Mouse (Mus musculus) left cerebral cortex, adult 2 months (tissue): ENCODE data around the gene Dusp6. TPM values are rescaled to one million over a fixed set of nuclear protein-coding genes. Genes with fewer than 3 reads are reported as not detected.

Source experiments
- DNase-seq, 2 experiments: peaks; one replicate each; pipeline ENCODE4 v3.0.0; 2021 to 2022; ENCODE audit warnings: low spot score in 2 of 2, mixed read lengths in 1 of 2; ENCODE audit errors: extremely low spot score in 1 of 2
- H3K27ac ChIP-seq: fragments of 200-600 bp; 2 replicates; pipeline ENCODE4 v1.8.1; 2022
- H3K4me3 ChIP-seq: fragments of 200-600 bp; 2 replicates; pipeline ENCODE4 v1.8.1; 2022
- CTCF ChIP-seq: fragments of 200-600 bp; IDR thresholded peaks from 2 replicates; pipeline ENCODE4 v1.8.1; 2022; ENCODE audit warnings: antibody characterized with exemption, mild to moderate bottlenecking, moderate library complexity
- intact Hi-C: fragments of 180-260 bp; cut with DNase I; formaldehyde crosslinking; loops from one replicate; pipeline ENCODE4 v1.15.1; 2025
- total RNA-seq, 2 experiments: library from RNA; stranded (reverse); gene quantifications; 2 replicates each; pipeline ENCODE4 v1.2.3; 2021

Dusp6 gene
- total RNA-seq, 2 experiments from 2014 or later = 101 to 116 TPM

- no peak for DNase-seq
- intact Hi-C loops = loop anchor here (5.0 kb wide), 1 partner anchor 257 kb away; no protein-coding TSS in a partner anchor
- TF ChIP-seq CTCF = no peak
- H3K27ac ChIP-seq = peak overlapping the region; percentile 90
- peak overlapping the region; percentile 82 for H3K4me3 ChIP-seq
Observed at GRCm38 (mm10) chr10:99265011-99265694, 2.1 kb downstream of the Dusp6 start.

DNA sequence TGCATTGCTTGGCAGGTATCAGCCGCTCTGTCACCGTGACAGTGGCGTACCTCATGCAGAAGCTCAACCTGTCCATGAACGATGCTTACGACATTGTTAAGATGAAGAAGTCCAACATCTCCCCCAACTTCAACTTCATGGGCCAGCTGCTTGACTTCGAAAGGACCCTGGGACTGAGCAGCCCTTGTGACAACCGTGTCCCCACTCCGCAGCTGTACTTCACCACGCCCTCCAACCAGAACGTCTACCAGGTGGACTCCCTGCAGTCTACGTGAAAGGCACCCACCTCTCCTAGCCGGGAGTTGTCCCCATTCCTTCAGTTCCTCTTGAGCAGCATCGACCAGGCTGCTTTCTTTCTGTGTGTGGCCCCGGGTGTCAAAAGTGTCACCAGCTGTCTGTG lies 3.0 kb downstream of the Dusp6 start:
- no peak for TF ChIP-seq CTCF
- peak in 1 of 2 experiments; percentile 42 for DNase-seq
- intact Hi-C loops = loop anchor here (5.0 kb wide), 1 partner anchor 256 kb away; no protein-coding TSS in a partner anchor
- Histone ChIP-seq H3K4me3 (peak overlapping the region; percentile 82), H3K27ac (peak overlapping the region; percentile 90)

DNA sequence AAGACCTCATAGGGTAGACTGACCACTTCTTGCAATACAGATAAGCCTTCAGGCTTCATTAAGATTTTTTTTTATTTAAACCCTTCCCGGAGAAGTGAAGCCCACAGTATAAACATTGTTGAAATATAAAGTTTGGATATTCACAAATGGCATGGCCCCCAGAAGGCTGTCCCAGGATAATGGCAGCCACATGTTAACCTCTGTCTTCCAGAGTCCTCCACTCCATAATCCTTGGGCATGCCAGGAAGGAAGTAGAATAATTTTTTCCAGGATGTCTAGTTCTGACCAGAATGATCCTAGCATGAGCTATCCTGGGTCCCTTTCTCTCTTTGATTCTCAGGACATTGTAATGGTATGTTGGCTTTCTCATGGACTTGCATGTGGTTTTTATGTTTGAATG lies 4.6 kb downstream of the Dusp6 start:
- intact Hi-C loops = loop anchor here (5.0 kb wide), 1 partner anchor 255 kb away; no protein-coding TSS in a partner anchor
- no peak for TF ChIP-seq CTCF

DNA sequence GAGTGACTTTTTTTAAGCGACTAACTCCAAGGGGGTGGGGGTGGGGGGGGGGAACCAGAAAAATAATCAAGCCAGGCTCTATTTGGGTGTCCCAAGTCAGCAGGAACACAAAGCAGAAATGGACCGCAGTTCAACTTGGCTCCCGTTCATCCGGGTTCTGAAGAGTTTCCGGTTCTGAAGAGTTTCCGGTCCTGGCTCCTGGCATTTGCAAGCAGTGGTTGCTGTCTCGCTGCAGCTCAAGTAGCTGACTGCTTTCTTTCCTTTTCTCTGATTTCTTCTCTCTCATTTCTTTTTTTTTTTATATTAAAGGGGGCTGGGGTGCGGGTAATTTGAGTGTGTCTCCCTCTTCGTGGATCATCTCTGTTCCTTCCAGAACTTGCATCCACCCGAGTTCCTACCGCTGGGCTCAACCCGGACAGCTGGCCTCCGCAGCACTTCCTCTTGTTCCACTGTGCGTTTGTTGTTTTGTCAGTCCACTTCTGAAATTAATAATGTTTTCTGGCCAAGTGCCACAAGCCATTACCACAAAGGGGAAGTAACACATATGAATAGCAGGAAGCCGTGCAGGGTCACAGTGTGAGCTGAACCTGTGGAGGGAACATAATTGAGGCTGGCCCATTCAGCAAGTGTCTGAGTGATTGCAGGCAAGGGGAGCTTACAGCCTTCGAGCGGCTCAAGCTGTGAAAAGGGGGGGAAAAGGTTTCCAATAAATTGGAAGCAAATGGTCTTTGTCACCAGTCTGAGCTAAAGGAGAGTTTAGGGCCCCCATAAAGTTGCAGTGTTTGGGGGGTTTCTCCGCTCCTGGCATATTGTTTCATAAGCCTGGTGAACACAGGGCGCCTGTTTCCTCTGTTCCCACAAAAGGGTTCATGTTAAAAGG lies 5.6 kb downstream of the Dusp6 start:
- peak overlapping the region; percentile 67 for H3K27ac ChIP-seq
- peak in 1 of 2 experiments; percentile 24 for DNase-seq
- intact Hi-C loops = loop anchor here (5.0 kb wide), 1 partner anchor 254 kb away; no protein-coding TSS in a partner anchor
- no peak for TF ChIP-seq CTCF
- H3K4me3 ChIP-seq = peak overlapping the region; percentile 26; the same call in 1 of the 2 replicates

More for the DNA sequence above, 4.6 kb downstream of the Dusp6 start:
- DNase-seq = no peak
- Histone ChIP-seq H3K4me3 (peak overlapping the region; percentile 82), H3K27ac (peak overlapping the region; percentile 67; the same call in 1 of the 2 replicates)

DNA sequence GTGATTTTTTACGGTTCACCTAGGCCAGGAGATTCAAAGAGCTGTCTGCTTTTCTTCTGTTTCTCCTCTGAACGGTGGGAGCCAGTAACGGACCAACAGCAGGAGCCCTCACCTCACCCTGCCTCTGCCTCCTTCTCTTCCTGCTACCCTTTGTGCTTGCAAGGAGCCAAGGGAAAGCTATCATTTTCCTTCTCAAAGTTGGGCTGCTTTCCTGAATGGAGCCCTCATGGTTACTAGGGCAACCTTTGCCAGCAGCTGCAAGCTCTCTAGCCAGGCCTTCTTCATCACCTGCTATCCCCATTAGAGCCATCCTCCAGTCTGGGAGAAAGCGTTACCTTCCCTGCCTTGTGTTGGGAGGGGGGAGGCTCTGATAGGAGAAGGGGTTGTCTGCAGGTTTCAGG lies 6.3 kb downstream of the Dusp6 start:
- no peak for TF ChIP-seq CTCF
- Histone ChIP-seq H3K4me3 (no peak overlapping the region), H3K27ac (peak overlapping the region; percentile 67)
- DNase-seq = no peak
- intact Hi-C loops = loop anchor here (5.0 kb wide), 1 partner anchor 253 kb away; no protein-coding TSS in a partner anchor

GRCm38 (mm10) chr10:99269704-99270103 lies 6.7 kb downstream of the Dusp6 start:
- TF ChIP-seq CTCF = no peak
- intact Hi-C loops = loop anchor here (5.0 kb wide), 1 partner anchor 253 kb away; no protein-coding TSS in a partner anchor
- Histone ChIP-seq H3K4me3 (no peak overlapping the region), H3K27ac (peak overlapping the region; percentile 67)
- DNase-seq = no peak

GRCm38 (mm10) chr10:99270406-99270805 lies 7.4 kb downstream of the Dusp6 start:
- H3K27ac ChIP-seq = no peak overlapping the region
- no peak for DNase-seq

GRCm38 (mm10) chr10:99271016-99271415 lies 8.0 kb downstream of the Dusp6 start:
- intact Hi-C loops = no loop called here
- Histone ChIP-seq H3K4me3 (no peak overlapping the region), H3K27ac (no peak overlapping the region)
- TF ChIP-seq CTCF = no peak
- no peak for DNase-seq

More at GRCm38 (mm10) chr10:99270406-99270805, 7.4 kb downstream of the Dusp6 start:
- H3K4me3 ChIP-seq = no peak overlapping the region
- intact Hi-C loops = no loop called here
- TF ChIP-seq CTCF = no peak

GRCm38 (mm10) chr10:99273006-99273405 lies 10.0 kb downstream of the Dusp6 start:
- DNase-seq = no peak
- Histone ChIP-seq H3K4me3 (no peak overlapping the region), H3K27ac (no peak overlapping the region)
- TF ChIP-seq CTCF = no peak
- intact Hi-C loops = no loop called here

GRCm38 (mm10) chr10:99274640-99275039 lies 11.6 kb downstream of the Dusp6 start:
- Histone ChIP-seq H3K27ac (no peak overlapping the region), H3K4me3 (no peak overlapping the region)
- intact Hi-C loops = no loop called here
- DNase-seq = no peak
- TF ChIP-seq CTCF = no peak

DNA sequence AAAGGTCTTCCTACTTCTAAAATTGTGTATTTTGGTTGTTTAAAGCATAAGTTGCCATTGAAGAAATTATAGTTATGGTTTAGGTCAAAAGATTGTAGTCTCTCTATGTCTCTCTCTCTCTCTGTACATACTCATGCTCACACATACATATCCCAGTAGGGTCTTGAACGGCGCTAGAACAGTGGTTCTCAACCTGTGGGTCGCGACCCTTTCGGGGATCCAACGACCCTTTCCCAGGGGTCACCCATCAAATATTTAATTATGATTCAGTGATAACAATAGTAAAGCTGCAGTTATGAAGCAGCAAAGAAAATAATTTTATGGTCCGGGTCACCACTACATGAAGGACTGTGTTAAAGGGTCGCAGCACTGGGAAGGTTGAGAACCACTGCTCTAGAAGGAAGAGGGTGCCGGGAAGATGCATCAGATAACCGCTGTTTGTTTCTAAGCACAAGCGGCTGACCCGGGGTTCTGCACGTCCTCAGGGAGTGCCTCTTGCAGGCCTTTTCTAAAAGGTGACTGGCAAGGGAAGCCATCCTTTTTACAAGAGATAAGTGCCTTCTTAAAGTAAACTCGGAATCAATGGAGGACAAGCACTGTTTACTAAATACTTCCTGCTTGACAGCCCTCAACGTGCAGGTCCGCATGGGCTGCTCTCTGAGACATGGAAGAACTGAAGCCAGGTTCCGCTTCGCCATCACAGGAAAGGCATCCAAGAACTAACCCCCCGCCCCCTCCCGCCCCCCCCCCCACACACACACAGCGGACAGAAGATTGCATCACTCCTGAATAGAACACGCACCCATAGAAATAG lies 16.2 kb downstream of the Dusp6 start:
- TF ChIP-seq CTCF = no peak
- intact Hi-C loops = no loop called here
- DNase-seq = no peak
- H3K27ac ChIP-seq = no peak overlapping the region
- H3K4me3 ChIP-seq = no peak overlapping the region
